ENCODE assay signal across 15 mouse cellular contexts in the genomic region with DNA sequence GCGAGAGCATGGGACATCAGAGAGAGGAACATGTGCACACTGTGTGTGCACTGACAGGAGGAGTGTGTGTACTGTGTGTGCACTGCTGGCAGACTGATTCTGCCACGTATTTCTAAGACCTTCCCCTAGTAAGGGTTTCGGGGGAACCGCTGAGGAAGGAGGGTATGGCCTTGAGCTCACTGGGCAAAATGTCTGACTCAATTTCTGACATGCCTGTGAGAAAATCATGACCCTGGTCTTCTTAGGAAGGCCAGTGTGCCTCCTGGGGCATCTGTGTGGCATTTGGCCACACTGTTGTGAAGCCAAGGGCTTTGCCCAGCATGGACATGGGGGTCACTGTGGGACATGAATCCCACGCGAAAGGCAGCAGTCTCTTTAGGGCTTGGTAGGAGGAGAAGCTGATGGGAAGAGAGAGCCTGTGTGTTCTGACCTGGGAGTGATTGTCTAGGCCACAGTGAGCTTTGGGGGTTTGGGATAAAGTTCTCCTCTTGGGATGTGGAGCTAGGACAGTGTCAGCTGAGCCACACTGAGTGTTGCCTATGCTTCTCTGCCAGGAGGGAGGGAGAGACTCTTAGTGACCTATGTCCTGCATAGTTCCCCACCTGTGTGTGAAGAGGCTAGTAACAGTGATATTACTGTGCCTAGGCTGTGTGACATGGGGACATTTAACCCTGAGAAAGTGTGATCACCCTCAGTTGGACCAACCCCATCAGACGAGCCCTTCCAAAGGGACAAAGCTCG. TPM values are rescaled to one million over a fixed set of nuclear protein-coding genes. Genes with fewer than 3 reads are reported as not detected.
DNase-seq lines count a peak whose midpoint lies in the region; ATAC-seq and TF ChIP-seq lines count a peak whose summit lies in the region.
"Had no signal": no experiment of that assay in that cellular context is flagged by ENCODE, and none has a peak within 500 bp of the region (broad histone marks: within the 10 kb centered on the region; RNA-seq: fewer than 3 reads in every experiment).

No protein-coding gene starts in this region.

- intact Hi-C loops in heart, postnatal 10 days (cut with DNase I), result no loop called here

- no peaks in the 10 kb centered on the region for H3K36me3 ChIP-seq in heart, embryonic 14.5 days (ENCODE audit: control insufficient read depth, insufficient read depth, low read length)
- no peaks in the 10 kb centered on the region for H3K36me3 ChIP-seq in midbrain, embryonic 13.5 days
- H3K36me3 ChIP-seq in midbrain, embryonic 10.5 days, result no peaks in the 10 kb centered on the region
- H3K36me3 ChIP-seq in midbrain, postnatal 0 days (ENCODE audit: insufficient read depth, low read length), result 0 out of 2 replicates have a peak, but pooled peaks cover 6% of the 10 kb centered on the region
- H3K36me3 ChIP-seq: liver, embryonic 15.5 days had no signal

- whole genome bisulfite sequencing in heart, embryonic 14.5 days, result 69% methylated on average over 8 of the region's 8 CpGs
- 82% methylated on average over 8 of the region's 8 CpGs for WGBS in midbrain, embryonic 13.5 days
- 84% methylated on average over 8 of the region's 8 CpGs for WGBS in midbrain, embryonic 10.5 days
- 80% methylated on average over 8 of the region's 8 CpGs for WGBS in midbrain, postnatal 0 days

- no peak overlapping the region for H3K4me3 ChIP-seq in heart, embryonic 14.5 days (ENCODE audit: control insufficient read depth in 1 of 2, insufficient read depth in 1 of 2, low read depth in 1 of 2, low read length in 2 of 2)
- no peak overlapping the region for H3K4me3 ChIP-seq in midbrain, embryonic 13.5 days (replicated peaks)
- H3K4me3 ChIP-seq in midbrain, embryonic 10.5 days, result no peak overlapping the region
- H3K4me3 ChIP-seq in midbrain, postnatal 0 days (ENCODE audit: low read depth, low read length), result no peak overlapping the region
- H3K4me3 ChIP-seq: gastrocnemius, adult 2 months; liver, embryonic 15.5 days had no signal

- H3K27me3 ChIP-seq in heart, embryonic 14.5 days (ENCODE audit: control insufficient read depth, insufficient read depth, low read length), result peaks cover 17% of the 10 kb centered on the region
- H3K27me3 ChIP-seq in midbrain, embryonic 13.5 days, result no peaks in the 10 kb centered on the region
- H3K27me3 ChIP-seq in midbrain, embryonic 10.5 days (ENCODE audit: low read depth, poor library complexity, severe bottlenecking), result no peaks in the 10 kb centered on the region
- H3K27me3 ChIP-seq in midbrain, postnatal 0 days (ENCODE audit: insufficient read depth, low read length), result no peaks in the 10 kb centered on the region
- H3K27me3 ChIP-seq: liver, embryonic 15.5 days had no signal

- no peak overlapping the region for H3K27ac ChIP-seq in heart, embryonic 14.5 days (replicated peaks in 1 of 2; ENCODE audit: control insufficient read depth in 1 of 2, insufficient read depth in 1 of 2, low read depth in 2 of 2, low read length in 2 of 2)
- H3K27ac ChIP-seq in midbrain, embryonic 13.5 days, result peak overlapping the region; percentile 79
- no peak overlapping the region for H3K27ac ChIP-seq in midbrain, embryonic 10.5 days (replicated peaks)
- H3K27ac ChIP-seq in midbrain, postnatal 0 days (ENCODE audit: low read depth, low read length), result peak overlapping the region; percentile 75; the same call in 1 of the 2 replicates
- H3K27ac ChIP-seq: gastrocnemius, adult 2 months; liver, embryonic 15.5 days had no signal

- peak; percentile 17 to 80 for DNase-seq in adrenal gland, adult (ENCODE audit: inconsistent age in 2 of 2, low spot score in 1 of 2)
- no peak for DNase-seq in adrenal gland, adult 18-20 months (ENCODE audit: low spot score in 2 of 2)
- DNase-seq in heart, postnatal 10 days, result no peak
- no peak for DNase-seq in midbrain, embryonic 10.5 days (ENCODE audit: low spot score)
- DNase-seq in midbrain, postnatal 0 days (ENCODE audit: low spot score), result no peak
- DNase-seq in urinary bladder, postnatal 10 days (ENCODE audit: low spot score), result no peak
- DNase-seq: gastrocnemius, adult 2 months; kidney, adult 11 months; thymus, postnatal 4 days had no signal

- TF ChIP-seq CTCF in midbrain, postnatal 0 days (IDR thresholded peaks at IDR 0.05), result no peak

- H3K4me1 ChIP-seq in heart, embryonic 14.5 days (ENCODE audit: control insufficient read depth in 2 of 2, insufficient read depth in 2 of 2, low read length in 2 of 2), result peaks cover 15 to 17% of the 10 kb centered on the region in 2 experiments
- H3K4me1 ChIP-seq in midbrain, embryonic 13.5 days (replicated peaks), result peaks cover 28% of the 10 kb centered on the region
- H3K4me1 ChIP-seq in midbrain, embryonic 10.5 days, result no peaks in the 10 kb centered on the region
- H3K4me1 ChIP-seq in midbrain, postnatal 0 days (ENCODE audit: insufficient read depth, low read length), result peaks cover 12% of the 10 kb centered on the region; the same call in 1 of the 2 replicates
- H3K4me1 ChIP-seq: liver, embryonic 15.5 days had no signal

- no peaks in the 10 kb centered on the region for H3K9me3 ChIP-seq in heart, embryonic 14.5 days (ENCODE audit: control insufficient read depth, low read length)
- H3K9me3 ChIP-seq in midbrain, embryonic 13.5 days, result no peaks in the 10 kb centered on the region
- H3K9me3 ChIP-seq in midbrain, embryonic 10.5 days (replicated peaks), result no peaks in the 10 kb centered on the region
- no peaks in the 10 kb centered on the region for H3K9me3 ChIP-seq in midbrain, postnatal 0 days (ENCODE audit: low read length)
- H3K9me3 ChIP-seq: liver, embryonic 15.5 days had no signal

- ATAC-seq in heart, embryonic 14.5 days (ENCODE audit: insufficient number of reproducible peaks, insufficient read depth, low FRiP score, low read depth), result 0 out of 2 replicates have a peak, but pooled peaks have one; percentile 9
- no peak for ATAC-seq in midbrain, embryonic 13.5 days
- ATAC-seq in midbrain, postnatal 0 days (ENCODE audit: low FRiP score), result no peak

- H3K9ac ChIP-seq in heart, embryonic 14.5 days (ENCODE audit: low read length), result no peak overlapping the region
- H3K9ac ChIP-seq in midbrain, embryonic 13.5 days (replicated peaks), result no peak overlapping the region
- no peak overlapping the region for H3K9ac ChIP-seq in midbrain, postnatal 0 days (replicated peaks; ENCODE audit: low read length, poor library complexity, severe bottlenecking)
- H3K9ac ChIP-seq: liver, embryonic 15.5 days had no signal

- no peak overlapping the region for H3K4me2 ChIP-seq in heart, embryonic 14.5 days (ENCODE audit: low read length)
- H3K4me2 ChIP-seq in midbrain, embryonic 13.5 days (replicated peaks), result no peak overlapping the region
- no peak overlapping the region for H3K4me2 ChIP-seq in midbrain, postnatal 0 days (ENCODE audit: low read depth, low read length, poor library complexity, severe bottlenecking)
- H3K4me2 ChIP-seq: liver, embryonic 15.5 days had no signal

RNA-seq across cellular contexts. Expression of gene Phactr3, which starts 36.6 kb away (rescaled TPM):
- total RNA-seq in adrenal gland, adult 18-20 months (2021), result 1 to 10 TPM; 1.2 to 2.1 TPM
- 7.7 and 11.1 TPM in 2 replicates for polyA plus RNA-seq in heart, embryonic 14.5 days (2014; fragmentation: Nextera tagmentation; extraction: Ambion mirVana)
- 1 to 10 TPM; 1.9 TPM for total RNA-seq in heart, postnatal 10 days (2021)
- polyA plus RNA-seq in midbrain, embryonic 13.5 days (2015; fragmentation: Nextera tagmentation; extraction: Ambion mirVana), result 37.8 and 39.6 TPM in 2 replicates
- 5.8 and 6.7 TPM in 2 replicates for polyA plus RNA-seq in midbrain, embryonic 10.5 days (2016; fragmentation: Nextera tagmentation; extraction: Ambion mirVana)
- 105 and 130 TPM in 2 replicates for total RNA-seq in midbrain, postnatal 0 days (2014; rRNA removed)
- 94.2 and 96.5 TPM in 2 replicates for polyA plus RNA-seq in midbrain, postnatal 0 days (2015; fragmentation: Nextera tagmentation; extraction: Ambion mirVana)
- total RNA-seq: hematopoietic stem cell, adult 5-6 weeks; megakaryocyte, adult 5-6 weeks; MEL had no signal

Comparison
In these comparisons a context has a peak if more than half of its experiments do, and no peak if none do; other contexts are left out.
1. DNase-seq: peak in adrenal gland, adult (2 of 2); none in adrenal gland, adult 18-20 months (0 of 2), heart, postnatal 10 days (0 of 2), midbrain, embryonic 10.5 days (single experiment), midbrain, postnatal 0 days (single experiment) and urinary bladder, postnatal 10 days (single experiment).
2. H3K27ac ChIP-seq: peak in midbrain, embryonic 13.5 days (single experiment) and midbrain, postnatal 0 days (single experiment); none in heart, embryonic 14.5 days (0 of 2) and midbrain, embryonic 10.5 days (single experiment).